In genomic region chr4:57433941-57434704, GRCm38 (mm10) we compare ENCODE assay signal across 8 mouse cellular contexts. TPM values are rescaled to one million over a fixed set of nuclear protein-coding genes. Genes with fewer than 3 reads are reported as not detected.
A peak's percentile ranks its signal among the peaks of the same experiment; 100 is the strongest.
DNase-seq lines count a peak whose midpoint lies in the region; ATAC-seq lines count a peak whose summit lies in the region.

Gene Palm2 (plus strand): TSS chr4:57434247.

- WGBS in hindbrain, embryonic 16.5 days, result 0% methylated on average over 67 of the region's 67 CpGs

- H3K4me1 ChIP-seq in hindbrain, embryonic 16.5 days (ENCODE audit: control insufficient read depth, insufficient read depth, low read depth, low read length), result peaks cover 15% of the 10 kb centered on the region

- peaks cover 2% of the 10 kb centered on the region; the same call in 1 of the 2 replicates for H3K27me3 ChIP-seq in hindbrain, embryonic 16.5 days (replicated peaks; ENCODE audit: control insufficient read depth, insufficient read depth, low read length)

- H3K4me2 ChIP-seq in hindbrain, embryonic 16.5 days (ENCODE audit: low read length), result peak within 1 kb of the TSS; percentile 92

- H3K4me3 ChIP-seq in hindbrain, embryonic 16.5 days (ENCODE audit: low read length), result peak within 1 kb of the TSS; percentile 81

- ATAC-seq in common myeloid progenitor, adult 5-6 weeks (replicated peaks; ENCODE audit: low read depth, poor library complexity, severe bottlenecking), result 0 out of 2 replicates have a peak, but pooled peaks have one; percentile 42
- ATAC-seq in hindbrain, embryonic 16.5 days, result peak; percentile 91
- ATAC-seq in megakaryocyte progenitor cell, adult 5-6 weeks (replicated peaks; ENCODE audit: poor library complexity), result peak; percentile 23; the same call in 1 of the 2 replicates
- no peak for ATAC-seq in megakaryocyte-erythroid progenitor cell, adult 5-6 weeks (replicated peaks; ENCODE audit: low FRiP score, low TSS enrichment, poor library complexity, severe bottlenecking)

- no peaks in the 10 kb centered on the region for H3K36me3 ChIP-seq in hindbrain, embryonic 16.5 days (ENCODE audit: control insufficient read depth, insufficient read depth, low read length)

- H3K9ac ChIP-seq in hindbrain, embryonic 16.5 days (ENCODE audit: low read depth, low read length), result peak within 1 kb of the TSS; percentile 88

- H3K9me3 ChIP-seq in hindbrain, embryonic 16.5 days (ENCODE audit: control insufficient read depth, low read length), result no peaks in the 10 kb centered on the region

- peak; percentile 54 to 82 for DNase-seq in adrenal gland, adult (ENCODE audit: inconsistent age in 2 of 2, low spot score in 1 of 2)
- DNase-seq in gastrocnemius, adult 8-10 months (ENCODE audit: low spot score in 2 of 2), result peak; percentile 12 to 28
- peak; percentile 44 to 77 for DNase-seq in left cerebral cortex, adult 9 months (ENCODE audit: low spot score in 2 of 2)
- DNase-seq in right cerebral cortex, postnatal 4 days, result peak; percentile 80

- peak within 1 kb of the TSS; percentile 93 for H3K27ac ChIP-seq in hindbrain, embryonic 16.5 days (ENCODE audit: low read depth, low read length)

RNA-seq across cellular contexts. Expression of gene Palm2, which starts in this region (rescaled TPM):
- total RNA-seq in common myeloid progenitor, adult 5-6 weeks (2017), result not detected in 2 replicates
- under 1 TPM in 3 of 4 experiments, not detected in 1; 0.17 to 0.79 (median 0.58) TPM for total RNA-seq in gastrocnemius, adult 8-10 months (2022)
- polyA plus RNA-seq in hindbrain, embryonic 16.5 days (2015; fragmentation: Nextera tagmentation; extraction: Ambion mirVana), result 19.0 and 20.3 TPM in 2 replicates
- not detected in 2 replicates for total RNA-seq in megakaryocyte progenitor cell, adult 5-6 weeks (2015)
- total RNA-seq in megakaryocyte progenitor cell, adult 5-6 weeks (2017), result not detected in 2 replicates
- not detected in 2 replicates for total RNA-seq in megakaryocyte-erythroid progenitor cell, adult 5-6 weeks (2014; fragmentation: Nextera tagmentation)
- total RNA-seq in megakaryocyte-erythroid progenitor cell, adult 5-6 weeks (2017), result not detected in 2 replicates

Comparison
In these comparisons a context has a peak if more than half of its experiments do, and no peak if none do; other contexts are left out.
1. Peak in ATAC-seq in common myeloid progenitor, adult 5-6 weeks; RNA of the gene not detected or under 1 TPM.
2. Peak in DNase-seq in gastrocnemius, adult 8-10 months; RNA of the gene not detected or under 1 TPM.
3. Peak in ATAC-seq in megakaryocyte progenitor cell, adult 5-6 weeks; RNA of the gene not detected or under 1 TPM.
4. DNase-seq: peak in every context shown above with its lines; median percentile 80 in right cerebral cortex, postnatal 4 days; 68 in adrenal gland, adult; 60 in left cerebral cortex, adult 9 months; 20 in gastrocnemius, adult 8-10 months.